Mouse (Mus musculus) ES-Bruce4 (cell line): ENCODE results near the gene Kctd10.

Experiments
- CTCF ChIP-seq: IDR thresholded peaks from one replicate; pipeline ENCODE4 v1.8.1; 2011; ENCODE audit warnings: low read depth, low read length
- EP300 ChIP-seq: IDR thresholded peaks from 2 replicates; pipeline ENCODE4 v1.6.1; 2011; ENCODE audit warnings: low read depth, low read length; ENCODE audit not compliant: insufficient read depth

DNA sequence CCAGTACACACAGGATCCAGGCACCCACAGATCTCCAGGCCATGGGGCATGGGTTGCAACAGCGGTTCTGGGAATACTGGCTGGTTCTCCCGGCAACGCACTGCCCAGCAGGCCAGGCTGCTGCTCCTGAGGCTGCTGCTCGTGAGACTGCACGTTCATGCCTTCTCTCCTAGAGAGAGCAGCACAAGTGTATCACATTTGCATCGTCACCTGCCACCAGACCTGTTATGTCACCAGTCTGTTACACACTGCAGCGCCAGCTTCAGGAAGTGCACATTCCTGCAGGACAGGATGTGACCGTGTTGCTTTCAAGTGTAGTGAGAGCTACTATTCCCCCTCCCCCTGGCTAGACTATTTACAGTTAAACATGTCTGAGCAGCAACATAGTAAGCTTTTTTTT lies 36.5 kb upstream of the Kctd10 start:
- TF ChIP-seq EP300 (no peak), CTCF (no peak)
